Mouse (Mus musculus): ENCODE measurements around the gene Hist1h2bm. TPM values are rescaled to one million over a fixed set of nuclear protein-coding genes. Genes with fewer than 3 reads are reported as not detected.
A peak's percentile ranks its signal among the peaks of the same experiment; 100 is the strongest.
"Not testable (repeated sequence)": the region's sequence is repeated elsewhere in the genome, so short reads cannot be mapped to it uniquely, and the experiment has no call there.

Hist1h2bm gene
- total and polyA plus RNA-seq, 3 experiments = 1.7 to 1,196 TPM; not detected in 1

GRCm38 (mm10) chr13:21718381-21719080 lies 3.3 kb upstream of the Hist1h2bm start:
- peak; percentile 84 for DNase-seq (ENCODE audit: low read depth, low spot score)
- peaks cover 0 to 7% of the 10 kb centered on the region in 2 experiments; a peak in 2 of 4 replicates for H3K4me1 ChIP-seq (ENCODE audit: control insufficient read depth in 1 of 2, insufficient read depth in 2 of 2, low read length in 2 of 2)
- no peaks in the 10 kb centered on the region for H3K9me3 ChIP-seq (replicated peaks; ENCODE audit: insufficient read depth, low read length)
- H3K9ac ChIP-seq (ENCODE audit: control insufficient read depth, low read depth, low read length, poor library complexity, severe bottlenecking) = peak overlapping the region; percentile 86
- peak in 1 of 2 experiments; percentile 88; a peak in 2 of 4 replicates for TF ChIP-seq POLR2A (IDR thresholded peaks at IDR 0.05; ENCODE audit: control insufficient read depth in 1 of 2, insufficient read depth in 1 of 2, low read depth in 1 of 2, low read length in 2 of 2, poor library complexity in 1 of 2)
- no peak for TF ChIP-seq ZNF384 (IDR thresholded peaks at IDR 0.05; ENCODE audit: low read depth, low read length)
- peaks cover 0 to 18% of the 10 kb centered on the region in 2 experiments; a peak in 2 of 4 replicates for H3K36me3 ChIP-seq (ENCODE audit: control insufficient read depth in 1 of 2, insufficient read depth in 2 of 2, low read length in 2 of 2)
- peak overlapping the region; percentile 96 for H3K27ac ChIP-seq (ENCODE audit: control insufficient read depth, low read depth, low read length)
- H3K79me2 ChIP-seq (ENCODE audit: control insufficient read depth, insufficient read depth, low read length, poor library complexity) = peaks cover 2% of the 10 kb centered on the region; the same call in 1 of the 2 replicates
- peak overlapping the region; percentile 0 to 18; a peak in 3 of 4 replicates for H3K4me3 ChIP-seq (ENCODE audit: control insufficient read depth in 1 of 2, insufficient read depth in 1 of 2, low read depth in 2 of 2, low read length in 2 of 2)
- H3K27me3 ChIP-seq (ENCODE audit: control insufficient read depth in 1 of 2, insufficient read depth in 2 of 2, low read length in 2 of 2) = no peaks in the 10 kb centered on the region

GRCm38 (mm10) chr13:21721107-21721756 lies 612 bp upstream of the Hist1h2bm start:
- peaks cover 0 to 18% of the 10 kb centered on the region in 2 experiments; a peak in 2 of 4 replicates for H3K36me3 ChIP-seq (ENCODE audit: control insufficient read depth in 1 of 2, insufficient read depth in 2 of 2, low read length in 2 of 2)
- TF ChIP-seq TBP (IDR thresholded peaks at IDR 0.05; ENCODE audit: low read depth, low read length) (peak; percentile 16; the same call in 1 of the 2 replicates), POLR2A (IDR thresholded peaks at IDR 0.05; ENCODE audit: control insufficient read depth in 1 of 2, insufficient read depth in 1 of 2, low read depth in 1 of 2, low read length in 2 of 2, poor library complexity in 1 of 2) (0 out of 4 replicates have a peak, but pooled peaks of 1 of the 2 experiments have one; percentile 43)
- not testable (repeated sequence) for H3K4me1 ChIP-seq (ENCODE audit: control insufficient read depth in 1 of 2, insufficient read depth in 2 of 2, low read length in 2 of 2); H3K9me3 ChIP-seq (replicated peaks; ENCODE audit: insufficient read depth, low read length); H3K27me3 ChIP-seq (ENCODE audit: control insufficient read depth in 1 of 2, insufficient read depth in 2 of 2, low read length in 2 of 2); H3K79me2 ChIP-seq (ENCODE audit: control insufficient read depth, insufficient read depth, low read length, poor library complexity)
- DNase-seq (ENCODE audit: low read depth, low spot score) = peak; percentile 80
- H3K27ac ChIP-seq (ENCODE audit: control insufficient read depth, low read depth, low read length) = peak overlapping the region; percentile 91
- H3K9ac ChIP-seq (ENCODE audit: control insufficient read depth, low read depth, low read length, poor library complexity, severe bottlenecking) = peak overlapping the region; percentile 83
- H3K4me3 ChIP-seq (ENCODE audit: control insufficient read depth in 1 of 2, insufficient read depth in 1 of 2, low read depth in 2 of 2, low read length in 2 of 2) = peak overlapping the region; percentile 33 to 58

GRCm38 (mm10) chr13:21722373-21722925 lies 605 bp downstream of the Hist1h2bm start:
- H3K27me3 ChIP-seq (ENCODE audit: control insufficient read depth in 1 of 2, insufficient read depth in 2 of 2, low read length in 2 of 2) = no peaks in the 10 kb centered on the region
- TF ChIP-seq CHD1 (IDR thresholded peaks at IDR 0.05; ENCODE audit: low read depth, low read length) = no peak
- no peak for TF ChIP-seq CTCF (IDR thresholded peaks at IDR 0.05 in 2 of 3, conservative IDR thresholded peaks at IDR 0.05 in 1 of 3; ENCODE audit: control insufficient read depth in 1 of 3, insufficient read depth in 1 of 3, low read depth in 2 of 3, low read length in 3 of 3, poor library complexity in 1 of 3, severe bottlenecking in 1 of 3)
- TF ChIP-seq GABPA (IDR thresholded peaks at IDR 0.05; ENCODE audit: low read depth, low read length) = no peak
- TF ChIP-seq EP300 (IDR thresholded peaks at IDR 0.05; ENCODE audit: low read depth in 1 of 2, low read length in 2 of 2) = no peak
- TF ChIP-seq MAFK (IDR thresholded peaks at IDR 0.05; ENCODE audit: borderline replicate concordance, low read depth, low read length) = no peak
- no peak for TF ChIP-seq TAL1 (IDR thresholded peaks at IDR 0.05; ENCODE audit: low read length)
- TF ChIP-seq ZMIZ1 (IDR thresholded peaks at IDR 0.05; ENCODE audit: low read depth, low read length) = no peak
- no peak for TF ChIP-seq E2F4 (IDR thresholded peaks at IDR 0.05; ENCODE audit: borderline replicate concordance, low read depth, low read length)
- TF ChIP-seq POLR2AphosphoS5 (IDR thresholded peaks at IDR 0.05; ENCODE audit: borderline replicate concordance, low read depth, low read length) = peak; percentile 54; the same call in 1 of the 2 replicates
- TF ChIP-seq BHLHE40 (IDR thresholded peaks at IDR 0.05; ENCODE audit: borderline replicate concordance, low read depth, low read length) = no peak
- TF ChIP-seq KAT2A (conservative IDR thresholded peaks at IDR 0.05; ENCODE audit: low read depth, low read length) = no peak
- no peak for TF ChIP-seq GATA1 (IDR thresholded peaks at IDR 0.05; ENCODE audit: low read depth, low read length)
- no peak for TF ChIP-seq RAD21 (IDR thresholded peaks at IDR 0.05; ENCODE audit: low read depth, low read length)
- TF ChIP-seq JUND (IDR thresholded peaks at IDR 0.05; ENCODE audit: low read depth, low read length) = no peak
- no peak for TF ChIP-seq ELF1 (IDR thresholded peaks at IDR 0.05; ENCODE audit: low read depth, low read length)
- TF ChIP-seq POLR2A (IDR thresholded peaks at IDR 0.05; ENCODE audit: control insufficient read depth in 1 of 2, insufficient read depth in 1 of 2, low read depth in 1 of 2, low read length in 2 of 2, poor library complexity in 1 of 2) = peak; percentile 81 to 98; a peak in 3 of 4 replicates
- H3K9ac ChIP-seq (ENCODE audit: control insufficient read depth, low read depth, low read length, poor library complexity, severe bottlenecking) = peak overlapping the region; percentile 53
- H3K4me3 ChIP-seq (ENCODE audit: control insufficient read depth in 1 of 2, insufficient read depth in 1 of 2, low read depth in 2 of 2, low read length in 2 of 2) = no peak overlapping the region
- peaks cover 0 to 7% of the 10 kb centered on the region in 2 experiments; a peak in 2 of 4 replicates for H3K4me1 ChIP-seq (ENCODE audit: control insufficient read depth in 1 of 2, insufficient read depth in 2 of 2, low read length in 2 of 2)
- peaks cover 2% of the 10 kb centered on the region; the same call in 1 of the 2 replicates for H3K79me2 ChIP-seq (ENCODE audit: control insufficient read depth, insufficient read depth, low read length, poor library complexity)
- H3K36me3 ChIP-seq (ENCODE audit: control insufficient read depth in 1 of 2, insufficient read depth in 2 of 2, low read length in 2 of 2) = peaks cover 0 to 18% of the 10 kb centered on the region in 2 experiments; a peak in 2 of 4 replicates
- no peaks in the 10 kb centered on the region for H3K9me3 ChIP-seq (replicated peaks; ENCODE audit: insufficient read depth, low read length)
- DNase-seq (ENCODE audit: low read depth, low spot score) = peak; percentile 84
- peak overlapping the region; percentile 47 for H3K27ac ChIP-seq (ENCODE audit: control insufficient read depth, low read depth, low read length)

Data from MEL (cell line).